Mouse (Mus musculus): Measurements from ENCODE around the gene Clec4e. TPM values are rescaled to one million over a fixed set of nuclear protein-coding genes. Genes with fewer than 3 reads are reported as not detected.
"Not testable (repeated sequence)": the region's sequence is repeated elsewhere in the genome, so short reads cannot be mapped to it uniquely, and the experiment has no call there.

Clec4e gene
- polyA plus RNA-seq, 1 experiment from 2014 or later, result not detected

- WGBS, result 96% methylated on average over 5 of the region's 5 CpGs
- H3K9ac ChIP-seq (replicated peaks; ENCODE audit: low read depth, low read length), result no peak overlapping the region
- H3K4me3 ChIP-seq (replicated peaks; ENCODE audit: low read length), result no peak overlapping the region
- H3K27me3 ChIP-seq (replicated peaks; ENCODE audit: control insufficient read depth, insufficient read depth, low read length), result no peaks in the 10 kb centered on the region
- no peak overlapping the region for H3K4me2 ChIP-seq (ENCODE audit: low read length)
- ATAC-seq, result no peak
- no peaks in the 10 kb centered on the region for H3K4me1 ChIP-seq (replicated peaks; ENCODE audit: control insufficient read depth, insufficient read depth, low read length)
- H3K27ac ChIP-seq (ENCODE audit: low read length), result no peak overlapping the region
- no peaks in the 10 kb centered on the region for H3K9me3 ChIP-seq (ENCODE audit: control insufficient read depth, low read length)
- H3K36me3 ChIP-seq (ENCODE audit: control insufficient read depth, insufficient read depth), result no peaks in the 10 kb centered on the region
Measured at GRCm38 (mm10) chr6:123266945-123267344, 22.7 kb downstream of the Clec4e start.

- 90% methylated on average over 4 of the region's 4 CpGs for WGBS
Measured at GRCm38 (mm10) chr6:123265809-123266208, 23.9 kb downstream of the Clec4e start.

GRCm38 (mm10) chr6:123264194-123264593 lies 25.5 kb downstream of the Clec4e start:
- Histone ChIP-seq H3K4me1 (replicated peaks; ENCODE audit: control insufficient read depth, insufficient read depth, low read length) (no peaks in the 10 kb centered on the region), H3K4me3 (replicated peaks; ENCODE audit: low read length) (no peak overlapping the region), H3K4me2 (ENCODE audit: low read length) (no peak overlapping the region), H3K27ac (ENCODE audit: low read length) (no peak overlapping the region), H3K36me3 (ENCODE audit: control insufficient read depth, insufficient read depth) (no peaks in the 10 kb centered on the region), H3K9me3 (ENCODE audit: control insufficient read depth, low read length) (no peaks in the 10 kb centered on the region), H3K9ac (replicated peaks; ENCODE audit: low read depth, low read length) (no peak overlapping the region), H3K27me3 (replicated peaks; ENCODE audit: control insufficient read depth, insufficient read depth, low read length) (no peaks in the 10 kb centered on the region)
- 97% methylated on average over 3 of the region's 3 CpGs for WGBS
- no peak for ATAC-seq

More at GRCm38 (mm10) chr6:123265809-123266208, 23.9 kb downstream of the Clec4e start:
- Histone ChIP-seq H3K4me1 (replicated peaks; ENCODE audit: control insufficient read depth, insufficient read depth, low read length) (no peaks in the 10 kb centered on the region), H3K9ac (replicated peaks; ENCODE audit: low read depth, low read length) (no peak overlapping the region), H3K4me3 (replicated peaks; ENCODE audit: low read length) (no peak overlapping the region), H3K27ac (ENCODE audit: low read length) (no peak overlapping the region), H3K4me2 (ENCODE audit: low read length) (no peak overlapping the region), H3K9me3 (ENCODE audit: control insufficient read depth, low read length) (no peaks in the 10 kb centered on the region), H3K27me3 (replicated peaks; ENCODE audit: control insufficient read depth, insufficient read depth, low read length) (no peaks in the 10 kb centered on the region), H3K36me3 (ENCODE audit: control insufficient read depth, insufficient read depth) (no peaks in the 10 kb centered on the region)
- no peak for ATAC-seq

GRCm38 (mm10) chr6:123261555-123262161 lies 28.0 kb downstream of the Clec4e start, which contains the start of gene Clec4d:
TSS of gene Clec4d (plus strand) at chr6:123262111.
- H3K27me3 ChIP-seq (replicated peaks; ENCODE audit: control insufficient read depth, insufficient read depth, low read length), result no peaks in the 10 kb centered on the region
- ATAC-seq, result no peak
- no peaks in the 10 kb centered on the region for H3K9me3 ChIP-seq (ENCODE audit: control insufficient read depth, low read length)
- H3K36me3 ChIP-seq (ENCODE audit: control insufficient read depth, insufficient read depth), result no peaks in the 10 kb centered on the region
- H3K9ac ChIP-seq (replicated peaks; ENCODE audit: low read depth, low read length), result no peak within 1 kb of the TSS
- no peak within 1 kb of the TSS for H3K4me2 ChIP-seq (ENCODE audit: low read length)
- no peak within 1 kb of the TSS for H3K27ac ChIP-seq (ENCODE audit: low read length)
- 78% methylated on average over 4 of the region's 4 CpGs for WGBS
- H3K4me1 ChIP-seq (replicated peaks; ENCODE audit: control insufficient read depth, insufficient read depth, low read length), result no peaks in the 10 kb centered on the region
- H3K4me3 ChIP-seq (replicated peaks; ENCODE audit: low read length), result no peak within 1 kb of the TSS

GRCm38 (mm10) chr6:123260868-123261267 lies 28.8 kb downstream of the Clec4e start:
- Histone ChIP-seq H3K27me3 (replicated peaks; ENCODE audit: control insufficient read depth, insufficient read depth, low read length) (no peaks in the 10 kb centered on the region), H3K4me2 (ENCODE audit: low read length) (no peak overlapping the region), H3K4me3 (replicated peaks; ENCODE audit: low read length) (no peak overlapping the region), H3K27ac (ENCODE audit: low read length) (no peak overlapping the region), H3K36me3 (ENCODE audit: control insufficient read depth, insufficient read depth) (no peaks in the 10 kb centered on the region), H3K4me1 (replicated peaks; ENCODE audit: control insufficient read depth, insufficient read depth, low read length) (no peaks in the 10 kb centered on the region), H3K9me3 (ENCODE audit: control insufficient read depth, low read length) (no peaks in the 10 kb centered on the region), H3K9ac (replicated peaks; ENCODE audit: low read depth, low read length) (no peak overlapping the region)
- ATAC-seq, result no peak
- WGBS, result 90% methylated on average over 1 of the region's 1 CpGs

GRCm38 (mm10) chr6:123259889-123260603 lies 29.6 kb downstream of the Clec4e start:
- no peaks in the 10 kb centered on the region for H3K36me3 ChIP-seq (ENCODE audit: control insufficient read depth, insufficient read depth)
- H3K4me3 ChIP-seq (replicated peaks; ENCODE audit: low read length), result no peak overlapping the region
- no peak for ATAC-seq
- no peak overlapping the region for H3K4me2 ChIP-seq (ENCODE audit: low read length)
- H3K27me3 ChIP-seq (replicated peaks; ENCODE audit: control insufficient read depth, insufficient read depth, low read length), result no peaks in the 10 kb centered on the region
- H3K9me3 ChIP-seq (ENCODE audit: control insufficient read depth, low read length), result no peaks in the 10 kb centered on the region
- H3K27ac ChIP-seq (ENCODE audit: low read length), result no peak overlapping the region
- WGBS, result 85% methylated on average over 4 of the region's 4 CpGs
- H3K9ac ChIP-seq (replicated peaks; ENCODE audit: low read depth, low read length), result no peak overlapping the region
- H3K4me1 ChIP-seq (replicated peaks; ENCODE audit: control insufficient read depth, insufficient read depth, low read length), result no peaks in the 10 kb centered on the region

- Histone ChIP-seq H3K4me3 (replicated peaks; ENCODE audit: low read length) (no peak overlapping the region), H3K9me3 (ENCODE audit: control insufficient read depth, low read length) (no peaks in the 10 kb centered on the region), H3K27ac (ENCODE audit: low read length) (no peak overlapping the region), H3K4me1 (replicated peaks; ENCODE audit: control insufficient read depth, insufficient read depth, low read length) (no peaks in the 10 kb centered on the region), H3K9ac (replicated peaks; ENCODE audit: low read depth, low read length) (no peak overlapping the region), H3K27me3 (replicated peaks; ENCODE audit: control insufficient read depth, insufficient read depth, low read length) (no peaks in the 10 kb centered on the region), H3K36me3 (ENCODE audit: control insufficient read depth, insufficient read depth) (no peaks in the 10 kb centered on the region), H3K4me2 (ENCODE audit: low read length) (no peak overlapping the region)
- no peak for ATAC-seq
- WGBS, result 79% methylated on average over 3 of the region's 3 CpGs
Measured at GRCm38 (mm10) chr6:123258946-123259345, 30.7 kb downstream of the Clec4e start.

GRCm38 (mm10) chr6:123252735-123253134 lies 36.9 kb downstream of the Clec4e start:
- Histone ChIP-seq H3K27ac (ENCODE audit: low read length) (no peak overlapping the region), H3K27me3 (replicated peaks; ENCODE audit: control insufficient read depth, insufficient read depth, low read length) (no peaks in the 10 kb centered on the region), H3K9ac (replicated peaks; ENCODE audit: low read depth, low read length) (no peak overlapping the region), H3K4me2 (ENCODE audit: low read length) (no peak overlapping the region), H3K4me3 (replicated peaks; ENCODE audit: low read length) (no peak overlapping the region), H3K9me3 (ENCODE audit: control insufficient read depth, low read length) (no peaks in the 10 kb centered on the region), H3K4me1 (replicated peaks; ENCODE audit: control insufficient read depth, insufficient read depth, low read length) (no peaks in the 10 kb centered on the region), H3K36me3 (ENCODE audit: control insufficient read depth, insufficient read depth) (no peaks in the 10 kb centered on the region)
- ATAC-seq, result no peak

- not testable (repeated sequence) for H3K27me3 ChIP-seq (replicated peaks; ENCODE audit: control insufficient read depth, insufficient read depth, low read length); H3K4me1 ChIP-seq (replicated peaks; ENCODE audit: control insufficient read depth, insufficient read depth, low read length); H3K36me3 ChIP-seq (ENCODE audit: control insufficient read depth, insufficient read depth); H3K9ac ChIP-seq (replicated peaks; ENCODE audit: low read depth, low read length); H3K4me3 ChIP-seq (replicated peaks; ENCODE audit: low read length); H3K9me3 ChIP-seq (ENCODE audit: control insufficient read depth, low read length); H3K27ac ChIP-seq (ENCODE audit: low read length); H3K4me2 ChIP-seq (ENCODE audit: low read length); ATAC-seq
- 87% methylated on average over 2 of the region's 2 CpGs for WGBS
Measured at GRCm38 (mm10) chr6:123248862-123249261, 40.8 kb downstream of the Clec4e start.
